Mouse (Mus musculus) MEL (cell line): ENCODE results near the gene Aff4. TPM values are rescaled to one million over a fixed set of nuclear protein-coding genes. Genes with fewer than 3 reads are reported as not detected.

Experiments used
- DNase-seq: peaks from one replicate; pipeline ENCODE4 v3.0.0; 2011; ENCODE audit warnings: low read depth, low spot score
- H3K27ac ChIP-seq: 2 replicates; pipeline ENCODE4 v1.5.1; 2012; ENCODE audit warnings: low read depth, mild to moderate bottlenecking, control low read depth, low read length, moderate library complexity; ENCODE audit not compliant: control insufficient read depth
- H3K27me3 ChIP-seq, 2 experiments: fragments of 150-350 bp in 1 of 2; sonication (generic) in 1 of 2; 2 replicates each; pipeline ENCODE4 v1.6.1; 2012; ENCODE audit warnings: low read length in 2 of 2, mild to moderate bottlenecking in 2 of 2, improper control_type of control experiment in 1 of 2, moderate library complexity in 1 of 2; ENCODE audit not compliant: insufficient read depth in 2 of 2, control insufficient read depth in 1 of 2
- H3K36me3 ChIP-seq, 2 experiments: 2 replicates each; pipeline ENCODE4 v1.6.1; 2012 to 2014; ENCODE audit warnings: low read length in 2 of 2, improper control_type of control experiment in 1 of 2, inconsistent platforms in 1 of 2, mild to moderate bottlenecking in 1 of 2; ENCODE audit not compliant: insufficient read depth in 2 of 2, control insufficient read depth in 1 of 2
- H3K4me1 ChIP-seq, 2 experiments: fragments of 150-350 bp in 1 of 2; sonication (generic) in 1 of 2; 2 replicates each; pipeline ENCODE4 v1.6.1; 2012; ENCODE audit warnings: low read length in 2 of 2, improper control_type of control experiment in 1 of 2, mild to moderate bottlenecking in 1 of 2; ENCODE audit not compliant: insufficient read depth in 2 of 2, control insufficient read depth in 1 of 2
- H3K4me3 ChIP-seq, 2 experiments: fragments of 150-350 bp in 1 of 2; sonication (generic) in 1 of 2; 2 replicates each; pipeline ENCODE4 v1.5.1; 2012; ENCODE audit warnings: low read depth in 2 of 2, low read length in 2 of 2, mild to moderate bottlenecking in 2 of 2, moderate library complexity in 2 of 2, control low read depth in 1 of 2, improper control_type of control experiment in 1 of 2; ENCODE audit not compliant: control insufficient read depth in 1 of 2, insufficient read depth in 1 of 2
- H3K79me2 ChIP-seq: 2 replicates; pipeline ENCODE4 v1.6.1; 2012; ENCODE audit warnings: mild to moderate bottlenecking, low read length, moderate library complexity; ENCODE audit not compliant: control insufficient read depth, poor library complexity, insufficient read depth
- H3K9ac ChIP-seq: 2 replicates; pipeline ENCODE4 v1.6.1; 2012; ENCODE audit warnings: low read depth, mild to moderate bottlenecking, control low read depth, low read length, moderate library complexity; ENCODE audit not compliant: control insufficient read depth, poor library complexity, severe bottlenecking
- H3K9me3 ChIP-seq: fragments of 150-350 bp; sonication (generic); replicated peaks from 2 replicates; pipeline ENCODE4 v1.6.1; 2012; ENCODE audit warnings: mild to moderate bottlenecking, low read length, improper control_type of control experiment, moderate library complexity; ENCODE audit not compliant: insufficient read depth
- BHLHE40 ChIP-seq: IDR thresholded peaks from 2 replicates; pipeline ENCODE4 v1.6.1; 2012; ENCODE audit warnings: low read depth, mild to moderate bottlenecking, inconsistent platforms, low read length, improper control_type of control experiment, borderline replicate concordance
- CHD1 ChIP-seq: IDR thresholded peaks from 2 replicates; pipeline ENCODE4 v1.6.1; 2012; ENCODE audit warnings: low read depth, mild to moderate bottlenecking, inconsistent platforms, low read length, improper control_type of control experiment
- CHD2 ChIP-seq: IDR thresholded peaks from 2 replicates; pipeline ENCODE4 v1.6.1; 2011; ENCODE audit warnings: low read length, improper control_type of control experiment
- CTCF ChIP-seq, 3 experiments: IDR thresholded peaks in 2 of 3; conservative IDR thresholded peaks in 1 of 3; 2 replicates each; pipeline ENCODE4 v1.5.1; 2011 to 2012; ENCODE audit warnings: low read length in 3 of 3, low read depth in 2 of 3, mild to moderate bottlenecking in 2 of 3, improper control_type of control experiment in 1 of 3, inconsistent platforms in 1 of 3, mixed read lengths in 1 of 3, moderate library complexity in 1 of 3; ENCODE audit not compliant: control insufficient read depth in 1 of 3, insufficient read depth in 1 of 3, poor library complexity in 1 of 3, severe bottlenecking in 1 of 3
- E2F4 ChIP-seq: IDR thresholded peaks from 2 replicates; pipeline ENCODE4 v1.6.1; 2011; ENCODE audit warnings: low read depth, low read length, improper control_type of control experiment, borderline replicate concordance
- EP300 ChIP-seq, 2 experiments: IDR thresholded peaks; 2 replicates each; pipeline ENCODE4 v1.6.1; 2011; ENCODE audit warnings: improper control_type of control experiment in 2 of 2, low read length in 2 of 2, low read depth in 1 of 2, mild to moderate bottlenecking in 1 of 2
- ETS1 ChIP-seq: IDR thresholded peaks from 2 replicates; pipeline ENCODE4 v1.6.1; 2012; ENCODE audit warnings: low read depth, mild to moderate bottlenecking, inconsistent platforms, low read length, improper control_type of control experiment, moderate library complexity
- HCFC1 ChIP-seq: IDR thresholded peaks from 2 replicates; pipeline ENCODE4 v1.6.1; 2012; ENCODE audit warnings: low read depth, mild to moderate bottlenecking, inconsistent platforms, low read length, improper control_type of control experiment, moderate library complexity
- KAT2A ChIP-seq: conservative IDR thresholded peaks from 2 replicates; pipeline ENCODE4 v1.6.1; 2012; ENCODE audit warnings: low read depth, low read length, improper control_type of control experiment, inconsistent platforms
- MAFK ChIP-seq: IDR thresholded peaks from 2 replicates; pipeline ENCODE4 v1.6.1; 2011; ENCODE audit warnings: low read depth, mild to moderate bottlenecking, low read length, improper control_type of control experiment, borderline replicate concordance
- MAX ChIP-seq: IDR thresholded peaks from 2 replicates; pipeline ENCODE4 v1.6.1; 2011; ENCODE audit warnings: low read length, improper control_type of control experiment
- MAZ ChIP-seq: IDR thresholded peaks from 2 replicates; pipeline ENCODE4 v1.6.1; 2012; ENCODE audit warnings: low read depth, mild to moderate bottlenecking, inconsistent platforms, low read length, improper control_type of control experiment
- MEF2A ChIP-seq: IDR thresholded peaks from 2 replicates; pipeline ENCODE4 v1.6.1; 2014; ENCODE audit warnings: low read depth, mild to moderate bottlenecking, inconsistent platforms, low read length, improper control_type of control experiment; ENCODE audit not compliant: poor library complexity, insufficient replicate concordance, severe bottlenecking; ENCODE audit errors: extremely low read depth
- MYB ChIP-seq: IDR thresholded peaks from 2 replicates; pipeline ENCODE4 v1.6.1; 2011; ENCODE audit warnings: mild to moderate bottlenecking, low read depth, low read length, improper control_type of control experiment
- MYC ChIP-seq: IDR thresholded peaks from 2 replicates; pipeline ENCODE4 v1.6.1; 2011; ENCODE audit warnings: low read depth, mild to moderate bottlenecking, low read length, improper control_type of control experiment, moderate library complexity
- NELFE ChIP-seq: IDR thresholded peaks from 2 replicates; pipeline ENCODE4 v1.6.1; 2011; ENCODE audit warnings: low read depth, low read length, improper control_type of control experiment
- NRF1 ChIP-seq: IDR thresholded peaks from 2 replicates; pipeline ENCODE4 v1.6.1; 2014; ENCODE audit warnings: low read depth, mild to moderate bottlenecking, inconsistent platforms, low read length, improper control_type of control experiment, moderate library complexity; ENCODE audit not compliant: poor library complexity, insufficient read depth, severe bottlenecking
- POLR2A ChIP-seq, 2 experiments: IDR thresholded peaks; 2 replicates each; pipeline ENCODE4 v1.6.1; 2011 to 2012; ENCODE audit warnings: low read length in 2 of 2, mild to moderate bottlenecking in 2 of 2, control low read depth in 1 of 2, improper control_type of control experiment in 1 of 2, low read depth in 1 of 2, moderate library complexity in 1 of 2; ENCODE audit not compliant: control insufficient read depth in 1 of 2, insufficient read depth in 1 of 2, poor library complexity in 1 of 2
- POLR2AphosphoS2 ChIP-seq: IDR thresholded peaks from 2 replicates; pipeline ENCODE4 v1.6.1; 2011; ENCODE audit warnings: low read length, improper control_type of control experiment
- SIN3A ChIP-seq: IDR thresholded peaks from 2 replicates; pipeline ENCODE4 v1.6.1; 2012; ENCODE audit warnings: low read length, improper control_type of control experiment, inconsistent platforms
- SMC3 ChIP-seq: IDR thresholded peaks from 2 replicates; pipeline ENCODE4 v1.6.1; 2011; ENCODE audit warnings: low read depth, low read length, improper control_type of control experiment
- TCF12 ChIP-seq: IDR thresholded peaks from 2 replicates; pipeline ENCODE4 v1.6.1; 2014; ENCODE audit warnings: low read depth, mild to moderate bottlenecking, inconsistent platforms, low read length, improper control_type of control experiment, moderate library complexity
- UBTF ChIP-seq: IDR thresholded peaks from 2 replicates; pipeline ENCODE4 v1.6.1; 2012; ENCODE audit warnings: low read depth, mild to moderate bottlenecking, inconsistent platforms, low read length, improper control_type of control experiment, moderate library complexity, borderline replicate concordance; ENCODE audit not compliant: insufficient read depth
- USF2 ChIP-seq, 2 experiments: IDR thresholded peaks; 2 replicates each; pipeline ENCODE4 v1.6.1; 2011 to 2012; ENCODE audit warnings: improper control_type of control experiment in 2 of 2, low read length in 2 of 2, borderline replicate concordance in 1 of 2, inconsistent platforms in 1 of 2, low read depth in 1 of 2, mild to moderate bottlenecking in 1 of 2; ENCODE audit not compliant: insufficient read depth in 1 of 2
- ZMIZ1 ChIP-seq: IDR thresholded peaks from 2 replicates; pipeline ENCODE4 v1.6.1; 2012; ENCODE audit warnings: low read depth, mild to moderate bottlenecking, inconsistent platforms, low read length, improper control_type of control experiment, moderate library complexity
- ZNF384 ChIP-seq: IDR thresholded peaks from 2 replicates; pipeline ENCODE4 v1.6.1; 2012; ENCODE audit warnings: low read depth, mild to moderate bottlenecking, inconsistent platforms, low read length, improper control_type of control experiment
- polyA plus RNA-seq, 2 experiments: library from polyadenylated mRNA; stranded (reverse) in 1 of 2; unstranded in 1 of 2; fragments of >175 nt in 1 of 2; fragments of >200 nt in 1 of 2; gene quantifications; 2 replicates each; pipeline versions ENCODE4 v1.2.1 to v1.2.4; 2012; ENCODE audit warnings: low replicate concordance in 2 of 2, low read depth in 1 of 2; ENCODE audit not compliant: insufficient read length in 2 of 2, insufficient read depth in 1 of 2, missing spikeins in 1 of 2
- total RNA-seq: library from RNA; depleted of rRNA; stranded (reverse); fragments of 300-350 nt; gene quantifications from 2 replicates; pipeline ENCODE4 v1.2.3, GENCODE M21; 2012

The Aff4 gene
- total and polyA plus RNA-seq, 3 experiments: 29.0 to 268 (median 47.7) TPM

- H3K9me3 ChIP-seq: no peaks in the 10 kb centered on the region
- DNase-seq: peak; percentile 46
- H3K27ac ChIP-seq: no peak overlapping the region
- peaks cover 3% of the 10 kb centered on the region for H3K79me2 ChIP-seq
- 0 out of 2 replicates have a peak, but pooled peaks have one; percentile 3 for TF ChIP-seq MAZ
- no peak for TF ChIP-seq MYC
- TF ChIP-seq KAT2A: no peak
- TF ChIP-seq ZNF384: peak; percentile 57; the same call in 1 of the 2 replicates
- TF ChIP-seq CHD1: no peak
- TF ChIP-seq ETS1: 0 out of 2 replicates have a peak, but pooled peaks have one; percentile 10
- TF ChIP-seq SMC3: no peak
- TF ChIP-seq NRF1: no peak
- TF ChIP-seq MEF2A: 0 out of 2 replicates have a peak, but pooled peaks have one; percentile 35
- TF ChIP-seq MAX: peak; percentile 6; the same call in 1 of the 2 replicates
- 0 out of 2 replicates have a peak, but pooled peaks have one; percentile 6 for TF ChIP-seq BHLHE40
- 0 out of 2 replicates have a peak, but pooled peaks have one; percentile 1 for TF ChIP-seq HCFC1
- TF ChIP-seq UBTF: no peak
- TF ChIP-seq CHD2: no peak
- TF ChIP-seq MYB: no peak
- TF ChIP-seq SIN3A: no peak
- TF ChIP-seq E2F4: no peak
- peaks cover 0 to 31% of the 10 kb centered on the region in 2 experiments; a peak in 2 of 4 replicates for H3K36me3 ChIP-seq
- no peak overlapping the region for H3K9ac ChIP-seq
- no peaks in the 10 kb centered on the region for H3K27me3 ChIP-seq
- H3K4me3 ChIP-seq: no peak overlapping the region
- peaks cover 22 to 36% of the 10 kb centered on the region in 2 experiments for H3K4me1 ChIP-seq
These were observed 4.9 kb upstream of the Aff4 start for GRCm38 (mm10) chr11:53345738-53346137.

GRCm38 (mm10) chr11:53351224-53351942 is 750 bp downstream of the Aff4 start:
- Histone ChIP-seq H3K27me3 (no peaks in the 10 kb centered on the region), H3K9ac (peak overlapping the region; percentile 100), H3K4me3 (peak overlapping the region; percentile 88 to 98), H3K4me1 (peaks cover 18 to 19% of the 10 kb centered on the region in 2 experiments), H3K79me2 (peaks cover 32% of the 10 kb centered on the region), H3K9me3 (no peaks in the 10 kb centered on the region), H3K36me3 (peaks cover 10 to 35% of the 10 kb centered on the region in 2 experiments), H3K27ac (peak overlapping the region; percentile 93)
- peak; percentile 87 for DNase-seq
- 0 out of 2 replicates have a peak, but pooled peaks have one; percentile 64 for TF ChIP-seq UBTF
- peak; percentile 46; the same call in 1 of the 2 replicates for TF ChIP-seq NRF1
- TF ChIP-seq ETS1: peak; percentile 61
- no peak for TF ChIP-seq E2F4
- TF ChIP-seq USF2 (IDR thresholded peaks at IDR 0.05; ENCODE audit: borderline replicate concordance in 1 of 2, insufficient read depth in 1 of 2, low read depth in 1 of 2, low read length in 2 of 2): no peak
- no peak for TF ChIP-seq SMC3
- TF ChIP-seq CHD1: peak; percentile 96
- peak; percentile 28; the same call in 1 of the 2 replicates for TF ChIP-seq NELFE
- no peak for TF ChIP-seq BHLHE40
- TF ChIP-seq MAFK: no peak
- TF ChIP-seq POLR2A (IDR thresholded peaks at IDR 0.05; ENCODE audit: control insufficient read depth in 1 of 2, insufficient read depth in 1 of 2, low read depth in 1 of 2, low read length in 2 of 2, poor library complexity in 1 of 2): peak; percentile 42 to 51; a peak in 1 of 4 replicates
- peak; percentile 19 to 29; a peak in 2 of 4 replicates for TF ChIP-seq EP300 (IDR thresholded peaks at IDR 0.05; ENCODE audit: low read depth in 1 of 2, low read length in 2 of 2)
- no peak for TF ChIP-seq CTCF (IDR thresholded peaks at IDR 0.05 in 2 of 3, conservative IDR thresholded peaks at IDR 0.05 in 1 of 3; ENCODE audit: control insufficient read depth in 1 of 3, insufficient read depth in 1 of 3, low read depth in 2 of 3, low read length in 3 of 3, poor library complexity in 1 of 3, severe bottlenecking in 1 of 3)
- peak; percentile 85 for TF ChIP-seq ZNF384
- TF ChIP-seq MAX: no peak; the same call in 1 of the 2 replicates
- 0 out of 2 replicates have a peak, but pooled peaks have one; percentile 11 for TF ChIP-seq TCF12
- TF ChIP-seq POLR2AphosphoS2: no peak
- peak; percentile 65 for TF ChIP-seq SIN3A
- TF ChIP-seq ZMIZ1: no peak
